Mouse (Mus musculus) cerebellum, adult 2 months (tissue): Measurements from ENCODE around the gene Olfr976.

Experiments
- CTCF ChIP-seq: fragments of 200-500 bp; IDR thresholded peaks from 2 replicates; pipeline ENCODE4 v1.5.1; 2011; ENCODE audit warnings: low read depth, mild to moderate bottlenecking, control low read depth, low read length, moderate library complexity, borderline replicate concordance; ENCODE audit not compliant: insufficient read depth
- POLR2A ChIP-seq: fragments of 200-500 bp; IDR thresholded peaks from 2 replicates; pipeline ENCODE4 v1.6.1; 2011; ENCODE audit warnings: low read length, control low read depth, borderline replicate concordance; ENCODE audit not compliant: insufficient read depth

GRCm38 (mm10) chr9:39991813-39992212 is 30.9 kb upstream of the Olfr976 start, which contains the start of gene Olfr978:
- no peak for TF ChIP-seq POLR2A
- TF ChIP-seq CTCF: no peak
